Mouse (Mus musculus) myocyte (in vitro differentiated cells): ENCODE data around the gene Lpin2.

ENCODE experiments used
- E2F4 ChIP-seq: IDR thresholded peaks from one replicate; pipeline ENCODE4 v1.6.1; 2011; ENCODE audit warnings: mild to moderate bottlenecking, control low read depth, moderate library complexity; ENCODE audit not compliant: insufficient read depth
- MAX ChIP-seq: IDR thresholded peaks from one replicate; pipeline ENCODE4 v1.6.1; 2011; ENCODE audit warnings: low read depth, mild to moderate bottlenecking, control low read depth
- MYOG ChIP-seq, 3 experiments: IDR thresholded peaks; one replicate each; pipeline ENCODE4 v1.6.1; 2011; ENCODE audit warnings: control low read depth in 2 of 3, low read depth in 2 of 3, mild to moderate bottlenecking in 2 of 3; ENCODE audit not compliant: insufficient read length in 2 of 3, control insufficient read depth in 1 of 3, insufficient read depth in 1 of 3
- POLR2A ChIP-seq: IDR thresholded peaks from one replicate; pipeline ENCODE4 v1.6.1; 2011; ENCODE audit warnings: low read depth, mild to moderate bottlenecking, control low read depth, moderate library complexity; ENCODE audit not compliant: insufficient read length
- POLR2AphosphoS2 ChIP-seq: IDR thresholded peaks from one replicate; pipeline ENCODE4 v1.6.1; 2011; ENCODE audit warnings: low read depth, control low read depth; ENCODE audit not compliant: insufficient read length
- TCF12 ChIP-seq: IDR thresholded peaks from one replicate; pipeline ENCODE4 v1.6.1; 2011; ENCODE audit warnings: mild to moderate bottlenecking, control low read depth; ENCODE audit not compliant: poor library complexity, insufficient read depth, severe bottlenecking
- USF1 ChIP-seq: IDR thresholded peaks from one replicate; pipeline ENCODE4 v1.6.1; 2011; ENCODE audit warnings: low read depth, mild to moderate bottlenecking, control low read depth, moderate library complexity

GRCm38 (mm10) chr17:71250046-71250445 lies 67.7 kb downstream of the Lpin2 start:
- TF ChIP-seq POLR2A (no peak), TCF12 (no peak), USF1 (no peak), MYOG (IDR thresholded peaks at IDR 0.05; ENCODE audit: control insufficient read depth in 1 of 3, insufficient read depth in 1 of 3, insufficient read length in 2 of 3, low read depth in 2 of 3) (no peak), MAX (no peak), POLR2AphosphoS2 (no peak), E2F4 (no peak)
